Mouse (Mus musculus) neural tube, embryonic 12.5 days (tissue): ENCODE results near the gene Emilin2. TPM values are rescaled to one million over a fixed set of nuclear protein-coding genes. Genes with fewer than 3 reads are reported as not detected.

Experiments
- ATAC-seq: fragments of 200-750 bp; cut with Nextera tagmentation; 2 replicates; pipeline ENCODE4 v1.8.0; 2017; ENCODE audit warnings: low read depth, mild to moderate bottlenecking, moderate TSS enrichment, moderate library complexity; ENCODE audit not compliant: low FRiP score
- H3K27ac ChIP-seq: fragments of 300-500 bp; sonication (generic); 2 replicates; pipeline ENCODE4 v1.5.1; 2016
- H3K27me3 ChIP-seq: fragments of 300-500 bp; sonication (generic); replicated peaks from 2 replicates; pipeline ENCODE4 v1.6.1; 2016; ENCODE audit warnings: mild to moderate bottlenecking
- H3K36me3 ChIP-seq: fragments of 300-500 bp; sonication (generic); 2 replicates; pipeline ENCODE4 v1.6.1; 2016; ENCODE audit warnings: mild to moderate bottlenecking
- H3K4me1 ChIP-seq: fragments of 300-500 bp; sonication (generic); 2 replicates; pipeline ENCODE4 v1.6.1; 2016
- H3K4me2 ChIP-seq: fragments of 300-500 bp; sonication (generic); replicated peaks from 2 replicates; pipeline ENCODE4 v1.6.1; 2016; ENCODE audit warnings: mild to moderate bottlenecking
- H3K4me3 ChIP-seq: fragments of 300-500 bp; sonication (generic); 2 replicates; pipeline ENCODE4 v1.5.1; 2016
- H3K9ac ChIP-seq: fragments of 300-500 bp; sonication (generic); 2 replicates; pipeline ENCODE4 v1.6.1; 2016; ENCODE audit warnings: mild to moderate bottlenecking
- H3K9me3 ChIP-seq: fragments of 300-500 bp; sonication (generic); 2 replicates; pipeline ENCODE4 v1.6.1; 2016; ENCODE audit warnings: mild to moderate bottlenecking
- WGBS: fragments of 180-500 bp; shearing (Covaris S2); methylation state at CpG from one replicate; pipeline ENCODE4 v1.1.7; 2016; 5-methylcytosine and 5-hydroxymethylcytosine counted together
- polyA plus RNA-seq: library from polyadenylated mRNA; unstranded; fragments of >200 nt; fragmentation: Nextera tagmentation; extraction: Ambion mirVana; gene quantifications from 2 replicates; pipeline ENCODE4 v1.2.1, GENCODE M21; 2016

Gene Emilin2
- polyA plus RNA-seq, 1 experiment from 2014 or later: 7.1 TPM

DNA sequence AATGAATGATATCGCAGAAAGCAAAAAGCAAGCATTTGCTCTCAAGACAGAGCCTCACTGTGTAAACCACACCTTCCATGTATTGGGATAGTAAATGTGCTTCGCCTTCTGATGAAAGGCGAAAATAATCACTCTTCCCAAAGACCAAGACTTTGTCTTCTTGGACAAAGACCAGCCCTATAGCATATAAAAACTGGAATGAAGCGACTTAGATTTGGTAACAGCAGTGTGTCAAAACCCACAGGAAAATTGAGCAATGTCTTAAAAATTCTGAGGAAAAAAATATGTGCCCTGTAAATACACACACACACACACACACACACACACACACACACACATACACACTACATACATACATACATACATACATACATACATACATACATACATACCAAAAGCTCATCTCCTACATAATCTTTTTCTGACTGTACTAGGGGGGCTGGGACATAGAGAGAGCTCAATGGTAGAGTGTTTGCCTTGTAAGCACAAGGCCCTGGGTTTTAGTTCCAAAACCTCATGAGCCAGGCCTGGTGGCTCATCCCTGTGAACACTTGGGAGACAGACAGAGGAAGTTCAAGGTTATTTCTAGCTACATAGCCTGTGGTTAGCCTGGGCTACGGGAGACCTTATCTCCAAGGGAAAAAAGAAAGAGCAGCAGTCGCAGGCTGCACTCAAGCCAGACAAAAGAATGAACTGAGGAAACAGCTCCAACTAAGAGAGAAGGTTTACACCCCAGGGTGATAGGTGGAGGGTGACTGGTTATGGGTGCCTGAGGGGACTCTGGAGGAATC, 33.9 kb downstream of the Emilin2 start:
- Histone ChIP-seq H3K9ac (no peak overlapping the region), H3K27me3 (no peaks in the 10 kb centered on the region), H3K36me3 (peaks cover 7% of the 10 kb centered on the region; the same call in 1 of the 2 replicates), H3K4me1 (no peaks in the 10 kb centered on the region), H3K4me2 (no peak overlapping the region), H3K9me3 (no peaks in the 10 kb centered on the region), H3K27ac (no peak overlapping the region), H3K4me3 (no peak overlapping the region)
- ATAC-seq: no peak
- 90% methylated on average over 6 of the region's 6 CpGs for WGBS

- H3K9me3 ChIP-seq: no peaks in the 10 kb centered on the region
- 95% methylated on average over 10 of the region's 10 CpGs for WGBS
- no peaks in the 10 kb centered on the region for H3K27me3 ChIP-seq
- H3K4me1 ChIP-seq: no peaks in the 10 kb centered on the region
- H3K36me3 ChIP-seq: peaks cover 7% of the 10 kb centered on the region; the same call in 1 of the 2 replicates
- H3K9ac ChIP-seq: no peak overlapping the region
- no peak for ATAC-seq
- H3K4me2 ChIP-seq: no peak overlapping the region
- no peak overlapping the region for H3K4me3 ChIP-seq
- H3K27ac ChIP-seq: no peak overlapping the region
Observed at GRCm38 (mm10) chr17:71276771-71277170, 35.0 kb downstream of the Emilin2 start.

- H3K9ac ChIP-seq: no peak overlapping the region
- no peak overlapping the region for H3K27ac ChIP-seq
- H3K27me3 ChIP-seq: no peaks in the 10 kb centered on the region
- H3K4me3 ChIP-seq: no peak overlapping the region
- H3K9me3 ChIP-seq: no peaks in the 10 kb centered on the region
- ATAC-seq: no peak
- H3K36me3 ChIP-seq: peaks cover 7% of the 10 kb centered on the region; the same call in 1 of the 2 replicates
- WGBS: 89% methylated on average over 12 of the region's 12 CpGs
- no peaks in the 10 kb centered on the region for H3K4me1 ChIP-seq
- H3K4me2 ChIP-seq: no peak overlapping the region
Observed at GRCm38 (mm10) chr17:71273901-71274300, 37.9 kb downstream of the Emilin2 start.

- ATAC-seq: no peak
- Histone ChIP-seq H3K9ac (no peak overlapping the region), H3K27ac (no peak overlapping the region), H3K4me3 (no peak overlapping the region), H3K9me3 (no peaks in the 10 kb centered on the region), H3K4me1 (no peaks in the 10 kb centered on the region; the same call in 1 of the 2 replicates), H3K36me3 (peaks cover 3% of the 10 kb centered on the region; the same call in 1 of the 2 replicates), H3K4me2 (no peak overlapping the region), H3K27me3 (no peaks in the 10 kb centered on the region)
- 90% methylated on average over 3 of the region's 3 CpGs for WGBS
Observed at GRCm38 (mm10) chr17:71268599-71268998, 43.2 kb downstream of the Emilin2 start.

DNA sequence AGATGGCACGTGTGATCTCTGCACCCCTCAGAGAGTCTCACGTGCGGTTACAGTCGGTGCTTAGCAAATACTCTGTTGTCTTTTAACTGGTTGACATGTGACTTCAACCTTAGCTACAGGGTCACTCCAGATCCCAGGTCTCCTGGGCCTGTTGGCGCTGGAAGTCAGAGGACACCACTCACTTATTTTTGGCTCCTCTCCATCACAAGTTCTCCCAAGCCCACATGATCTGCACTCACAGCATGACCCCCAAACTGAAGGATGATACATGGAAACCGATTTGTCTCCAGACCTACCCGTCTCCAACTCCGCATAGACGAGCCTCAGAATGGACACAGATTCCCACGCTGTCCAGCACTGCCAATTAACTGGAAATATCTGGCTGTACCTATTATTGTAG, 43.6 kb downstream of the Emilin2 start:
- Histone ChIP-seq H3K36me3 (no peaks in the 10 kb centered on the region), H3K9me3 (no peaks in the 10 kb centered on the region), H3K27ac (no peak overlapping the region), H3K4me1 (no peaks in the 10 kb centered on the region; the same call in 1 of the 2 replicates), H3K4me3 (no peak overlapping the region), H3K4me2 (no peak overlapping the region), H3K9ac (no peak overlapping the region), H3K27me3 (no peaks in the 10 kb centered on the region)
- ATAC-seq: no peak
- 90% methylated on average over 10 of the region's 10 CpGs for WGBS

DNA sequence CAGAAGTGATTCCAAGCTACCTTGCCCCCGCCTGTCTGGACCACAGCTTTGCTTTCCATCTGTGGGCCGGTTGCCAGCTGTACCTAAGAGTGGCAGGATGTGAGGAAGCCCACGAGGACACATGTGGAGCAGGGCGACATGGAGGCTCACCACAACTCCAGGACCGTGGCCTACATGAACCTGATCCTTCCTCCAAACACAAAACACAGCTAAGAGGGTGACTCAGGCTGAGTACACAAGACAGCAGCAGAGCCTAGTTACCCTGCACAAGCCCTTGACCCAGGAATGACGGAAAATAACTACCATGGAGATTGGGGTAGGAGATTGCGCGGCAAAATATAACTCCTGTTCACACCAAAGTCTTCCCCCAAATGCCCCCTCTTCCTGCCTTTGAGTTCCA, 44.4 kb downstream of the Emilin2 start:
- Histone ChIP-seq H3K4me1 (no peaks in the 10 kb centered on the region; the same call in 1 of the 2 replicates), H3K4me3 (no peak overlapping the region), H3K27ac (no peak overlapping the region), H3K36me3 (no peaks in the 10 kb centered on the region), H3K9ac (no peak overlapping the region), H3K9me3 (no peaks in the 10 kb centered on the region), H3K4me2 (no peak overlapping the region), H3K27me3 (no peaks in the 10 kb centered on the region)
- no peak for ATAC-seq
- WGBS: 91% methylated on average over 8 of the region's 8 CpGs

DNA sequence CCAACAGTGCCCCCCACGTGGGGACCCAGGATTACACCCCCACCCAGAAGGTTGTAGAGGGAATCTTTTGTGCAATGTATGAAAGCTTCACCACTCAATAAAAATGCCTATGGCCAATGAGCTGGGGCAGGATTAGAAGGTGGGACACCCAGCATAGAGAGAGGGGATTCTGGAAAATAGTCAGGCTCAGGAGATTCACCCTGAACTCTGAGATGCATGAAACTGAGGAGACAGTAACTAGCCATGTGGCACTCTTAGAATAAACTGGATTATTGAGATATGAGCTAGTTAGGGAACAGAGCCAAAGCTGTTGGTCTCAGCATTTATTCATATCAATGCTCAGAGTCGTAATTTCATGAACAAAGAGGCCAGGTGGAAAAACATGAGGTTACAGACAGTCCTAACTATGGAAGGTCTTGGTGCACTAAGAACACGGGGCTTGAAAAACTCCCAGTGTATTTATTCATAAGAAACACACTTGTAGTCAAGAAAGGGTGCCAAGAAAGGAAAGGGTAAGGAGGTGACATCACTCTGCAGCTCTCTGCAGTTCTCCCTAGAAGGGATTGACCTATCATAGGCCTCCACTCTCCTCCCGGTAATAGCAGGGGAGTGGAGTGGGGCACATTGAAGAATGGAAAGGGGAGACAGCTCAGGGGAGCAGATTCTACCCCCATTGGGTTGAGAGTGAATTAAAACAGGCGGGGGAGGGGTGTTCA, 46.3 kb downstream of the Emilin2 start:
- Histone ChIP-seq H3K27me3 (no peaks in the 10 kb centered on the region), H3K27ac (no peak overlapping the region), H3K9ac (no peak overlapping the region), H3K4me2 (no peak overlapping the region), H3K9me3 (no peaks in the 10 kb centered on the region), H3K4me3 (no peak overlapping the region), H3K4me1 (no peaks in the 10 kb centered on the region; the same call in 1 of the 2 replicates), H3K36me3 (no peaks in the 10 kb centered on the region)
- WGBS: 78% methylated on average over 5 of the region's 5 CpGs
- ATAC-seq: no peak

- Histone ChIP-seq H3K9ac (no peak overlapping the region), H3K27ac (no peak overlapping the region), H3K4me3 (no peak overlapping the region), H3K9me3 (no peaks in the 10 kb centered on the region), H3K4me1 (no peaks in the 10 kb centered on the region; the same call in 1 of the 2 replicates), H3K27me3 (no peaks in the 10 kb centered on the region), H3K36me3 (no peaks in the 10 kb centered on the region), H3K4me2 (no peak overlapping the region)
- 86% methylated on average over 4 of the region's 4 CpGs for WGBS
- no peak for ATAC-seq
Observed at GRCm38 (mm10) chr17:71264739-71265138, 47.0 kb downstream of the Emilin2 start.

GRCm38 (mm10) chr17:71263136-71263535, 48.6 kb downstream of the Emilin2 start:
- no peaks in the 10 kb centered on the region; the same call in 1 of the 2 replicates for H3K4me1 ChIP-seq
- no peaks in the 10 kb centered on the region for H3K9me3 ChIP-seq
- WGBS: 82% methylated on average over 6 of the region's 6 CpGs
- no peak for ATAC-seq
- H3K4me3 ChIP-seq: no peak overlapping the region
- no peaks in the 10 kb centered on the region for H3K36me3 ChIP-seq
- no peak overlapping the region for H3K4me2 ChIP-seq
- no peak overlapping the region for H3K27ac ChIP-seq
- H3K9ac ChIP-seq: no peak overlapping the region
- H3K27me3 ChIP-seq: no peaks in the 10 kb centered on the region

DNA sequence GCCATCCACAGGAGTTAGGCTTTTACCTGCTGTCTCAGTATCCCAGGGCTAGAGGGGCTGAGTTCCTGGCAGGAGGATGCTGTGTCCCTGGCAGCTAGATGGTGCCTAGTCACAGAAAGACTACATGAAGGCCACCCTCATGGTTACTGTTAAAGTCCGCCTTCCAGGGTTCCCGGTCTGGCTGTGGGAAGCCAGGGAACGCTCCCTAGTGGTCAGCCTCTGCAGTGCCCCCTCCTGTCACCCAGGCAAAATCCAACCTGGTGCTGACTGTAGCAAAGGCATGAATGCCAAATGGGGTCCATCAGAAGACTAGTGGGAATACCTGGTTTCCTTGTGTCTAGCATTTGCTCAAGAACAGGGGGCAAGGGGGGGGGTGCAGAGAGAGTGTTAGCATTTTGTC, 51.1 kb downstream of the Emilin2 start:
- Histone ChIP-seq H3K27me3 (no peaks in the 10 kb centered on the region), H3K4me3 (no peak overlapping the region), H3K9ac (no peak overlapping the region), H3K4me2 (no peak overlapping the region), H3K4me1 (no peaks in the 10 kb centered on the region), H3K9me3 (no peaks in the 10 kb centered on the region), H3K36me3 (no peaks in the 10 kb centered on the region), H3K27ac (no peak overlapping the region)
- no peak for ATAC-seq
- 48% methylated on average over 3 of the region's 3 CpGs for WGBS

- Histone ChIP-seq H3K36me3 (no peaks in the 10 kb centered on the region), H3K4me2 (no peak overlapping the region), H3K27ac (no peak overlapping the region), H3K9ac (no peak overlapping the region), H3K4me1 (no peaks in the 10 kb centered on the region), H3K9me3 (no peaks in the 10 kb centered on the region), H3K4me3 (no peak overlapping the region), H3K27me3 (no peaks in the 10 kb centered on the region)
- ATAC-seq: no peak
- 78% methylated on average over 11 of the region's 11 CpGs for WGBS
Observed at GRCm38 (mm10) chr17:71259727-71260126, 52.1 kb downstream of the Emilin2 start.

GRCm38 (mm10) chr17:71256806-71257536, 54.8 kb downstream of the Emilin2 start:
- Histone ChIP-seq H3K27me3 (no peaks in the 10 kb centered on the region), H3K36me3 (no peaks in the 10 kb centered on the region), H3K4me2 (no peak overlapping the region), H3K4me1 (no peaks in the 10 kb centered on the region), H3K9me3 (no peaks in the 10 kb centered on the region), H3K9ac (no peak overlapping the region), H3K4me3 (no peak overlapping the region), H3K27ac (no peak overlapping the region)
- WGBS: 93% methylated on average over 13 of the region's 13 CpGs
- no peak for ATAC-seq
